18 mouse cellular contexts compared by ENCODE assay signal in genomic region chr11:5327693-5328092, GRCm38 (mm10).
A peak's percentile ranks its signal among the peaks of the same experiment; 100 is the strongest.
DNase-seq lines count a peak whose midpoint lies in the region; ATAC-seq and TF ChIP-seq lines count a peak whose summit lies in the region.
"Had no signal": no experiment of that assay in that cellular context is flagged by ENCODE, and none has a peak within 500 bp of the region (broad histone marks: within the 10 kb centered on the region; RNA-seq: fewer than 3 reads in every experiment).

No protein-coding gene starts in this region.

- no peaks in the 10 kb centered on the region for H3K9me3 ChIP-seq in forebrain, postnatal 0 days (ENCODE audit: low read length)
- H3K9me3 ChIP-seq in forebrain, embryonic 11.5 days (ENCODE audit: control insufficient read depth, low read length) = no peaks in the 10 kb centered on the region
- no peaks in the 10 kb centered on the region for H3K9me3 ChIP-seq in embryonic facial prominence, embryonic 10.5 days
- H3K9me3 ChIP-seq: forebrain, embryonic 10.5 days; heart, embryonic 10.5 days had no signal

- peak; percentile 42 for TF ChIP-seq CTCF in forebrain, postnatal 0 days (IDR thresholded peaks at IDR 0.05; ENCODE audit: low read depth)
- peak; percentile 55 for TF ChIP-seq CTCF in layer of hippocampus, adult 2 months (conservative IDR thresholded peaks at IDR 0.05)
- TF ChIP-seq CTCF in embryonic fibroblast, embryonic 13.5 days (IDR thresholded peaks at IDR 0.05; ENCODE audit: borderline replicate concordance, insufficient read depth, low read length) = peak; percentile 17; the same call in 1 of the 2 replicates

- H3K4me3 ChIP-seq in forebrain, postnatal 0 days (ENCODE audit: low read depth, low read length) = no peak overlapping the region
- H3K4me3 ChIP-seq in forebrain, embryonic 11.5 days (ENCODE audit: low read depth, low read length) = no peak overlapping the region
- H3K4me3 ChIP-seq in layer of hippocampus, adult 2 months = no peak overlapping the region
- H3K4me3 ChIP-seq in embryonic fibroblast, embryonic 13.5 days (ENCODE audit: insufficient read depth, low read length) = no peak overlapping the region
- H3K4me3 ChIP-seq in embryonic facial prominence, embryonic 10.5 days = no peak overlapping the region
- H3K4me3 ChIP-seq: forebrain, embryonic 10.5 days; heart, embryonic 10.5 days had no signal

- H3K4me1 ChIP-seq in forebrain, postnatal 0 days (ENCODE audit: insufficient read depth) = no peaks in the 10 kb centered on the region
- no peaks in the 10 kb centered on the region; the same call in 1 of the 2 replicates for H3K4me1 ChIP-seq in forebrain, embryonic 11.5 days (replicated peaks; ENCODE audit: control insufficient read depth, insufficient read depth, low read length)
- no peaks in the 10 kb centered on the region for H3K4me1 ChIP-seq in embryonic fibroblast, embryonic 13.5 days (ENCODE audit: control insufficient read depth, insufficient read depth, low read length)
- H3K4me1 ChIP-seq in embryonic facial prominence, embryonic 10.5 days = peaks cover 13% of the 10 kb centered on the region
- H3K4me1 ChIP-seq: heart, embryonic 10.5 days had no signal

- no peaks in the 10 kb centered on the region for H3K36me3 ChIP-seq in forebrain, postnatal 0 days (ENCODE audit: insufficient read depth)
- H3K36me3 ChIP-seq in forebrain, embryonic 11.5 days (ENCODE audit: control insufficient read depth, insufficient read depth, low read length) = no peaks in the 10 kb centered on the region
- peaks cover 23% of the 10 kb centered on the region for H3K36me3 ChIP-seq in embryonic facial prominence, embryonic 10.5 days (replicated peaks)

- H3K27ac ChIP-seq in forebrain, postnatal 0 days (ENCODE audit: low read depth, low read length) = no peak overlapping the region
- no peak overlapping the region for H3K27ac ChIP-seq in forebrain, embryonic 11.5 days (ENCODE audit: low read depth, low read length)
- no peak overlapping the region for H3K27ac ChIP-seq in layer of hippocampus, adult 2 months
- H3K27ac ChIP-seq in embryonic fibroblast, embryonic 13.5 days (ENCODE audit: insufficient read depth, low read length) = peak overlapping the region; percentile 41; the same call in 1 of the 2 replicates
- no peak overlapping the region for H3K27ac ChIP-seq in embryonic facial prominence, embryonic 10.5 days (replicated peaks)
- H3K27ac ChIP-seq: forebrain, embryonic 10.5 days; heart, embryonic 10.5 days had no signal

- 31% methylated on average over 1 of the region's 1 CpGs for WGBS in forebrain, postnatal 0 days
- WGBS in forebrain, embryonic 11.5 days = 41% methylated on average over 1 of the region's 1 CpGs
- WGBS in embryonic facial prominence, embryonic 10.5 days = 54% methylated on average over 1 of the region's 1 CpGs

- H3K4me2 ChIP-seq in forebrain, postnatal 0 days (ENCODE audit: low read depth) = no peak overlapping the region
- H3K4me2 ChIP-seq in forebrain, embryonic 11.5 days (ENCODE audit: low read depth, low read length, severe bottlenecking) = no peak overlapping the region

- H3K27me3 ChIP-seq in forebrain, postnatal 0 days (ENCODE audit: insufficient read depth, low read length) = no peaks in the 10 kb centered on the region
- H3K27me3 ChIP-seq in forebrain, embryonic 11.5 days (ENCODE audit: control insufficient read depth, insufficient read depth, low read length) = no peaks in the 10 kb centered on the region
- no peaks in the 10 kb centered on the region for H3K27me3 ChIP-seq in embryonic facial prominence, embryonic 10.5 days (replicated peaks; ENCODE audit: low read depth, poor library complexity, severe bottlenecking)

- DNase-seq in forebrain, postnatal 0 days = no peak
- no peak for DNase-seq in forebrain, embryonic 11.5 days (ENCODE audit: low spot score)
- no peak for DNase-seq in layer of hippocampus, adult 2 months (ENCODE audit: low spot score in 2 of 2)
- DNase-seq in layer of hippocampus, adult 11-12 months (ENCODE audit: low spot score) = no peak
- DNase-seq in 3T3-L1 (ENCODE audit: low read depth, low spot score) = peak; percentile 13
- DNase-seq in ovary, postnatal 36 days (ENCODE audit: low spot score) = no peak
- DNase-seq in embryonic facial prominence, embryonic 10.5 days (ENCODE audit: low spot score) = no peak
- DNase-seq: adrenal gland, postnatal 36 days; cerebellum, adult 8-10 months; gastrocnemius, postnatal 10 days; kidney, postnatal 14 days; layer of hippocampus, adult 9-11 months; retina, postnatal 1 day; right cerebral cortex, postnatal 4 days; thymus, adult 18-20 months had no signal

- no peak for ATAC-seq in forebrain, postnatal 0 days
- ATAC-seq in forebrain, embryonic 11.5 days (replicated peaks; ENCODE audit: low FRiP score) = no peak

- no peak for TF ChIP-seq POLR2A in embryonic fibroblast, embryonic 13.5 days (IDR thresholded peaks at IDR 0.05; ENCODE audit: low read depth, low read length)

- no peak overlapping the region for H3K9ac ChIP-seq in forebrain, postnatal 0 days
- no peak overlapping the region for H3K9ac ChIP-seq in forebrain, embryonic 11.5 days (ENCODE audit: low read length)
